Mouse (Mus musculus): Measurements from ENCODE around the gene Slit3. TPM values are rescaled to one million over a fixed set of nuclear protein-coding genes. Genes with fewer than 3 reads are reported as not detected.

The Slit3 gene
- polyA plus RNA-seq, 1 experiment from 2014 or later, result 2.3 TPM

DNA sequence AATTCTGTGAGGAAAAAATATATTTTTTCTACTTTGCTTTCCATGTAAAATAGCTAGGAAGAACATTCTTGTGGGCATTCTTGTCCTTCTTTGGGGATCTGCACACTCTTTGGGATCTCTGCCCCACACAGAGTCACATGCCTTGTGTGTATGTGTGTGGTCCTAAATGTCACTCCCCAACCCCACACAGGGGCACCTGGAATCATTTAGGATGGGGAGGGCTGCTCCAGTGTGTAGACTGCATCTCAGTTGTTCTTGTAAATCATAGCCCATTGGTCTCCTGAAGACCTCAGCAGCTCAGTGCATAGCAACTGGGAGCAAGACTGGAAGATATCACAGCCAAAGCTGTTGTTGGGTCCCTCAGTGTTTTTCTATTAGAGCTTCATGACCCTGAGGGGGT lies 534.8 kb downstream of the Slit3 start:
- H3K9me3 ChIP-seq (replicated peaks; ENCODE audit: control insufficient read depth, low read length), result no peaks in the 10 kb centered on the region
- no peaks in the 10 kb centered on the region for H3K27me3 ChIP-seq (replicated peaks; ENCODE audit: control insufficient read depth, insufficient read depth, low read length)
- no peaks in the 10 kb centered on the region for H3K4me1 ChIP-seq (ENCODE audit: control insufficient read depth, insufficient read depth, low read length)
- H3K4me2 ChIP-seq (ENCODE audit: low read length), result no peak overlapping the region
- no peaks in the 10 kb centered on the region for H3K36me3 ChIP-seq (ENCODE audit: control insufficient read depth, insufficient read depth, low read length)
- no peak overlapping the region for H3K4me3 ChIP-seq (ENCODE audit: low read depth, low read length)
- DNase-seq (ENCODE audit: low spot score) (no peak), ATAC-seq (no peak)
- no peak overlapping the region for H3K27ac ChIP-seq (ENCODE audit: low read depth, low read length)
- H3K9ac ChIP-seq (ENCODE audit: low read length), result no peak overlapping the region

GRCm38 (mm10) chr11:35657582-35657981 lies 536.6 kb downstream of the Slit3 start:
- 87% methylated on average over 6 of the region's 6 CpGs for WGBS
- H3K4me1 ChIP-seq (ENCODE audit: control insufficient read depth, insufficient read depth, low read length), result no peaks in the 10 kb centered on the region
- no peaks in the 10 kb centered on the region; the same call in 1 of the 2 replicates for H3K27me3 ChIP-seq (replicated peaks; ENCODE audit: control insufficient read depth, insufficient read depth, low read length)
- no peak overlapping the region for H3K4me3 ChIP-seq (ENCODE audit: low read depth, low read length)
- no peak overlapping the region for H3K27ac ChIP-seq (ENCODE audit: low read depth, low read length)
- no peak overlapping the region for H3K9ac ChIP-seq (ENCODE audit: low read length)
- DNase-seq (ENCODE audit: low spot score) (no peak), ATAC-seq (no peak)
- no peak overlapping the region for H3K4me2 ChIP-seq (ENCODE audit: low read length)
- H3K9me3 ChIP-seq (replicated peaks; ENCODE audit: control insufficient read depth, low read length), result no peaks in the 10 kb centered on the region
- no peaks in the 10 kb centered on the region for H3K36me3 ChIP-seq (ENCODE audit: control insufficient read depth, insufficient read depth, low read length)

GRCm38 (mm10) chr11:35660967-35661366 lies 539.9 kb downstream of the Slit3 start:
- Histone ChIP-seq H3K9me3 (replicated peaks; ENCODE audit: control insufficient read depth, low read length) (no peaks in the 10 kb centered on the region), H3K9ac (ENCODE audit: low read length) (no peak overlapping the region), H3K4me1 (ENCODE audit: control insufficient read depth, insufficient read depth, low read length) (peaks cover 3% of the 10 kb centered on the region; the same call in 1 of the 2 replicates), H3K4me2 (ENCODE audit: low read length) (no peak overlapping the region), H3K27me3 (replicated peaks; ENCODE audit: control insufficient read depth, insufficient read depth, low read length) (peaks cover 19% of the 10 kb centered on the region), H3K27ac (ENCODE audit: low read depth, low read length) (no peak overlapping the region), H3K36me3 (ENCODE audit: control insufficient read depth, insufficient read depth, low read length) (no peaks in the 10 kb centered on the region), H3K4me3 (ENCODE audit: low read depth, low read length) (no peak overlapping the region)
- no peak for DNase-seq (ENCODE audit: low spot score)
- 92% methylated on average over 4 of the region's 4 CpGs for WGBS
- ATAC-seq, result no peak

DNA sequence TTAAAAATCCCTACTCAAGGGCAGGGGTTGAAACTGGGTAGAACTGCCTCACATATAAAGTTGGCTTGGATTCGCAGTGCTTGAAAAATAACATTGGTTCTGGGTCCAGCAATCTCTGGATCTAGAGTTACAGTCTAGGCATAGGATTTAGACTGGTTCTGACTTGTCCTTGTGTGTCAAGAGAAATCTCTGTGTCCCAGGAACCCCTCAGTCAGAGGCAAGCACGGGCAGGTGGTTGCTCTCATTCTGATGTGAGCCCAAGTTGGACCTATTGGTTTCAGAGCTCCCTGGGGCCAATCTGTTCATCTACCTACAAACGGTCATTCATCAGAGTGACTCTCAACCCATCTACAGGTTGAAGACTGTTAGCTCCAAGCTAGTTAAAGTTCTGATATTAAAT lies 541.9 kb downstream of the Slit3 start:
- H3K4me1 ChIP-seq (ENCODE audit: control insufficient read depth, insufficient read depth, low read length), result peaks cover 3% of the 10 kb centered on the region; the same call in 1 of the 2 replicates
- ATAC-seq, result no peak
- H3K27ac ChIP-seq (ENCODE audit: low read depth, low read length), result no peak overlapping the region
- DNase-seq (ENCODE audit: low spot score), result no peak
- H3K9ac ChIP-seq (ENCODE audit: low read length), result no peak overlapping the region
- H3K4me2 ChIP-seq (ENCODE audit: low read length), result no peak overlapping the region
- no peak overlapping the region for H3K4me3 ChIP-seq (ENCODE audit: low read depth, low read length)
- peaks cover 27% of the 10 kb centered on the region for H3K27me3 ChIP-seq (replicated peaks; ENCODE audit: control insufficient read depth, insufficient read depth, low read length)
- no peaks in the 10 kb centered on the region for H3K9me3 ChIP-seq (replicated peaks; ENCODE audit: control insufficient read depth, low read length)
- WGBS, result 87% methylated on average over 3 of the region's 3 CpGs
- no peaks in the 10 kb centered on the region for H3K36me3 ChIP-seq (ENCODE audit: control insufficient read depth, insufficient read depth, low read length)

DNA sequence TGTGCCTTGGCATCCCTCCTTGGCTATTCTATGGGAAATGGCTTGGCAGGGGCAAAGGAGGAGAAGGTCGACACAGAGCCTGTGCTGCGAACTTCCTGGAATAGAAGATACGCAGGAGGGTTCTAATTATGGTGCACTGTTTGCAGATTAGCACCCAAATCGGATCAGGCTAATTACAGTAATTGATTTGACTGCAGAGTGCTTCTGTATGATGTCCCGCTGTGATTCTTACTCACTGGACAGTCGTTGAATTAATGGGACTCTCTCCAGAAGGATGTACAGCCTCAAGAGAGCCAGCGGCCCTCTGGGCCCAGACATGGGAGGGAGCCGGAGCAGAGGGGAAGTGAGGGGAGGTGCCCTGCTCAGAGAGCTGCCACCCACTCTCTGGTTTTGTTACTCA lies 542.6 kb downstream of the Slit3 start:
- DNase-seq (ENCODE audit: low spot score) (no peak), ATAC-seq (no peak)
- Histone ChIP-seq H3K9ac (ENCODE audit: low read length) (no peak overlapping the region), H3K4me1 (ENCODE audit: control insufficient read depth, insufficient read depth, low read length) (peaks cover 3% of the 10 kb centered on the region; the same call in 1 of the 2 replicates), H3K36me3 (ENCODE audit: control insufficient read depth, insufficient read depth, low read length) (no peaks in the 10 kb centered on the region), H3K4me3 (ENCODE audit: low read depth, low read length) (no peak overlapping the region), H3K9me3 (replicated peaks; ENCODE audit: control insufficient read depth, low read length) (no peaks in the 10 kb centered on the region), H3K27me3 (replicated peaks; ENCODE audit: control insufficient read depth, insufficient read depth, low read length) (peaks cover 27% of the 10 kb centered on the region), H3K27ac (ENCODE audit: low read depth, low read length) (no peak overlapping the region), H3K4me2 (ENCODE audit: low read length) (no peak overlapping the region)
- WGBS, result 19% methylated on average over 8 of the region's 8 CpGs

DNA sequence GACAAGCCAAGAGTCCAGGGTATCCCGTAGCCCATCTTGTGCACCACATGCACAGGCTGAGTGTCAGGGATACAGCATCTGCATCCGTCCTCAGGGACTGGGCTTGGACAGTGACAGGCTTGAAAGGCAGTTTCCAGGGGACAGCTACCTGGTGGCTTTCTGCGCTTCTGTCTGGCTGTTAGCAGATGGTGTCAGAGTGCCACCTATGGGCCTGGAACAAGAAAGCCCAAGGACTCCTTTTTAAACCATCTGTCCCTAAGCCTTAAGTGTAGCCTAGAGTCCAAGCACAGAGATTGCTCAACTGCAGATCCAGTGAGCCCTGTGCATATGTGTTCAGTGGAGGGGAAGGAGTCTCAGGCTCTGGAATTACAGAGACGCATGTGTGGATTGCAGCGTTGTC lies 544.0 kb downstream of the Slit3 start:
- 37% methylated on average over 5 of the region's 5 CpGs for WGBS
- Histone ChIP-seq H3K9ac (ENCODE audit: low read length) (no peak overlapping the region), H3K4me1 (ENCODE audit: control insufficient read depth, insufficient read depth, low read length) (peaks cover 3% of the 10 kb centered on the region; the same call in 1 of the 2 replicates), H3K4me3 (ENCODE audit: low read depth, low read length) (no peak overlapping the region), H3K9me3 (replicated peaks; ENCODE audit: control insufficient read depth, low read length) (no peaks in the 10 kb centered on the region), H3K27ac (ENCODE audit: low read depth, low read length) (no peak overlapping the region), H3K27me3 (replicated peaks; ENCODE audit: control insufficient read depth, insufficient read depth, low read length) (peaks cover 27% of the 10 kb centered on the region), H3K4me2 (ENCODE audit: low read length) (no peak overlapping the region), H3K36me3 (ENCODE audit: control insufficient read depth, insufficient read depth, low read length) (no peaks in the 10 kb centered on the region)
- ATAC-seq, result peak; percentile 60; the same call in 1 of the 2 replicates
- DNase-seq (ENCODE audit: low spot score), result peak; percentile 73

- H3K36me3 ChIP-seq (ENCODE audit: control insufficient read depth, insufficient read depth, low read length), result no peaks in the 10 kb centered on the region
- H3K27me3 ChIP-seq (replicated peaks; ENCODE audit: control insufficient read depth, insufficient read depth, low read length), result peaks cover 27% of the 10 kb centered on the region
- H3K4me1 ChIP-seq (ENCODE audit: control insufficient read depth, insufficient read depth, low read length), result peaks cover 3% of the 10 kb centered on the region; the same call in 1 of the 2 replicates
- DNase-seq (ENCODE audit: low spot score) (no peak), ATAC-seq (no peak)
- no peak overlapping the region for H3K27ac ChIP-seq (ENCODE audit: low read depth, low read length)
- 42% methylated on average over 3 of the region's 3 CpGs for WGBS
- H3K4me3 ChIP-seq (ENCODE audit: low read depth, low read length), result no peak overlapping the region
- H3K4me2 ChIP-seq (ENCODE audit: low read length), result no peak overlapping the region
- H3K9ac ChIP-seq (ENCODE audit: low read length), result no peak overlapping the region
- H3K9me3 ChIP-seq (replicated peaks; ENCODE audit: control insufficient read depth, low read length), result no peaks in the 10 kb centered on the region
These were observed 546.4 kb downstream of the Slit3 start for GRCm38 (mm10) chr11:35667428-35667827.

DNA sequence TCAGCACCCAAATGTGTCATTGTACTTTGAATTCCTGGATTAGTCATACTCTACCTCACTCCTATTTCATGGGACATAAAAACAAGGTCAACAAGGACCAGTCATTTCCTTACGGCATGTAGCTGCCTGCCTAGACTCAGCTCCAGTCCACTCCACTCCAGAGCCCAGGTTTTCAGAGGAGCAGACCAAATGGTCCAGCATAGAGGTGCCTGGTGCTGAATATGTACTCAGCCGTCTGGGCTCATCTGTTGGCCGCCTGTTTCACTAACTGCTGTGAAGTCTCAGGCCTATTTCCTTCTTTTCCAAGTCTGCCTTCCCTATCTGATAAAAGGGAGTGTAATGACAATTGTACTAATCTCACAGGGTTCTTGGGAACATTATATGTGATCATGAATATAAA lies 547.1 kb downstream of the Slit3 start:
- H3K4me3 ChIP-seq (ENCODE audit: low read depth, low read length), result no peak overlapping the region
- H3K9me3 ChIP-seq (replicated peaks; ENCODE audit: control insufficient read depth, low read length), result no peaks in the 10 kb centered on the region
- H3K4me2 ChIP-seq (ENCODE audit: low read length), result no peak overlapping the region
- DNase-seq (ENCODE audit: low spot score), result peak; percentile 26
- H3K4me1 ChIP-seq (ENCODE audit: control insufficient read depth, insufficient read depth, low read length), result peaks cover 3% of the 10 kb centered on the region; the same call in 1 of the 2 replicates
- 52% methylated on average over 3 of the region's 3 CpGs for WGBS
- H3K27me3 ChIP-seq (replicated peaks; ENCODE audit: control insufficient read depth, insufficient read depth, low read length), result peaks cover 27% of the 10 kb centered on the region
- no peak for ATAC-seq
- no peak overlapping the region for H3K9ac ChIP-seq (ENCODE audit: low read length)
- no peaks in the 10 kb centered on the region for H3K36me3 ChIP-seq (ENCODE audit: control insufficient read depth, insufficient read depth, low read length)
- H3K27ac ChIP-seq (ENCODE audit: low read depth, low read length), result no peak overlapping the region

- DNase-seq (ENCODE audit: low spot score) (no peak), ATAC-seq (no peak)
- peaks cover 26% of the 10 kb centered on the region for H3K27me3 ChIP-seq (replicated peaks; ENCODE audit: control insufficient read depth, insufficient read depth, low read length)
- H3K36me3 ChIP-seq (ENCODE audit: control insufficient read depth, insufficient read depth, low read length), result no peaks in the 10 kb centered on the region
- no peaks in the 10 kb centered on the region for H3K9me3 ChIP-seq (replicated peaks; ENCODE audit: control insufficient read depth, low read length)
- no peak overlapping the region for H3K27ac ChIP-seq (ENCODE audit: low read depth, low read length)
- H3K4me2 ChIP-seq (ENCODE audit: low read length), result no peak overlapping the region
- 73% methylated on average over 1 of the region's 1 CpGs for WGBS
- no peak overlapping the region for H3K9ac ChIP-seq (ENCODE audit: low read length)
- peaks cover 3% of the 10 kb centered on the region; the same call in 1 of the 2 replicates for H3K4me1 ChIP-seq (ENCODE audit: control insufficient read depth, insufficient read depth, low read length)
- H3K4me3 ChIP-seq (ENCODE audit: low read depth, low read length), result no peak overlapping the region
These were observed 547.7 kb downstream of the Slit3 start for GRCm38 (mm10) chr11:35668750-35669149.
